Mouse (Mus musculus): ENCODE results near the gene Nprl3. TPM values are rescaled to one million over a fixed set of nuclear protein-coding genes. Genes with fewer than 3 reads are reported as not detected.
A peak's percentile ranks its signal among the peaks of the same experiment; 100 is the strongest.
"Not testable (repeated sequence)": the region's sequence is repeated elsewhere in the genome, so short reads cannot be mapped to it uniquely, and the experiment has no call there.

Gene Nprl3
- polyA plus RNA-seq, 1 experiment from 2014 or later = 33.6 TPM

DNA sequence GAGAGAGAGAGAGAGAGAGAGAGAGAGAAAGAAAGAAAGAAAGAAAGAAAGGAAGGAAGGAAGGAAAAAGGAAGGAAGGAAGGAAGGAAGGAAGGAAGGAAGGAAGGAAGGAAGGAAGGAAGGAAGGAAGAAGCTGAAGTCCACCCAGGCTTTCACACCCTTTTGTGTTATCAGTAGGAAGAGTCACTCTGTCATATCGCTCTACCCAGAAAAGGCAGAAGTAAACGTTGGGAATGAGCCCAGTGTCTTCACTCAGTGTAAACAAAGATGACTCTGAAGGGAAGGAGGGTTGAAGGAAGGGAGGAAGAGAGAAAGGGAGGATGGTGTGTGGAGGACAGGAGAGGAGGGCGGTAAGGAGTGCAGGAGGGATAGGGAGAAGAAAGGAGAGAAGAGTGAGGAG, 26.0 kb upstream of the Nprl3 start:
- WGBS = 18% methylated on average over 2 of the region's 3 CpGs
- H3K4me1 ChIP-seq (ENCODE audit: insufficient read depth, low read depth, low read length); ATAC-seq: not testable (repeated sequence)

DNA sequence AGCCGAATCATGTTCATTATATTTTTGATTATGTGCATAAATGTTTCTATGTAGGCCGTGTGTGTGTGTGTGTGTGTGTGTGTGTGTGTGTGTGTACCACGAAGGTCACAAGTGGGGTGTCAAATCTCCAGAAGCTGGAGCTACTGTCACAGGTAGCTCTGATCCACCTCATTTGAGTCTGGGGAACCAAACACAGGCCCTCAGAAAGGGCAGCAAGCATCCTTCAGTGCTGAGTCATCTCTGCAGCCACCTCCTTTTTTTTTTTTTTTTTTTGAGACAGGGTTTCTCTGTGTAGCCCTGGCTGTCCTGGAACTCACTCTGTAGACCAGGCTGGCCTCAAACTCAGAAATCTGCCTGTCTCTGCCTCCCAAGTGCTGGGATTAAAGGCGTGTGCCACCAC, 25.3 kb upstream of the Nprl3 start:
- not testable (repeated sequence) for H3K4me3 ChIP-seq (ENCODE audit: low read depth, low read length); H3K27me3 ChIP-seq (replicated peaks; ENCODE audit: insufficient read depth, low read length); H3K4me1 ChIP-seq (ENCODE audit: insufficient read depth, low read depth, low read length); H3K4me2 ChIP-seq (replicated peaks; ENCODE audit: low read depth, low read length); H3K36me3 ChIP-seq (ENCODE audit: insufficient read depth, low read length); H3K9ac ChIP-seq (replicated peaks; ENCODE audit: low read depth); ATAC-seq; H3K9me3 ChIP-seq (ENCODE audit: low read length); H3K27ac ChIP-seq (ENCODE audit: low read length); DNase-seq (ENCODE audit: low spot score)
- 70% methylated on average over 4 of the region's 4 CpGs for WGBS

More for the DNA sequence above, 26.0 kb upstream of the Nprl3 start:
- not testable (repeated sequence) for H3K9ac ChIP-seq (replicated peaks; ENCODE audit: low read depth); H3K4me2 ChIP-seq (replicated peaks; ENCODE audit: low read depth, low read length); H3K36me3 ChIP-seq (ENCODE audit: insufficient read depth, low read length); H3K27me3 ChIP-seq (replicated peaks; ENCODE audit: insufficient read depth, low read length); H3K27ac ChIP-seq (ENCODE audit: low read length); DNase-seq (ENCODE audit: low spot score); H3K9me3 ChIP-seq (ENCODE audit: low read length); H3K4me3 ChIP-seq (ENCODE audit: low read depth, low read length)

DNA sequence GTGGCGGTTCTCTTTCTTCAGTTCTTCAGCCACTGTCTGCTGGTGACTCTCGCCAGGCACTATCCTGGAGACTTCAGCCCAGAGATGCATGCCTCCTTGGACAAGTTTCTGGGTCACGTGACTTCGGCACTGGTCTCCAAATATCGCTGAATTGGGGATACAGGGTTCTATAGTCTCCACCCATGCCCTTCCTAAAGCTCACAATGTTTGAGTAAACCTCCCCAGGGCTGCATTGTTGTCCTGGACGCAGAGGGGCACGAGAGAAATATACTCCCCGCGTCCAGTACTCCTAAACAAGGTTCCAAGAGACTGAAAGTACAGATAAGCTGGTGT, 20.0 kb upstream of the Nprl3 start:
- Histone ChIP-seq H3K4me2 (replicated peaks; ENCODE audit: low read depth, low read length) (no peak overlapping the region), H3K27ac (ENCODE audit: low read length) (no peak overlapping the region)

DNA sequence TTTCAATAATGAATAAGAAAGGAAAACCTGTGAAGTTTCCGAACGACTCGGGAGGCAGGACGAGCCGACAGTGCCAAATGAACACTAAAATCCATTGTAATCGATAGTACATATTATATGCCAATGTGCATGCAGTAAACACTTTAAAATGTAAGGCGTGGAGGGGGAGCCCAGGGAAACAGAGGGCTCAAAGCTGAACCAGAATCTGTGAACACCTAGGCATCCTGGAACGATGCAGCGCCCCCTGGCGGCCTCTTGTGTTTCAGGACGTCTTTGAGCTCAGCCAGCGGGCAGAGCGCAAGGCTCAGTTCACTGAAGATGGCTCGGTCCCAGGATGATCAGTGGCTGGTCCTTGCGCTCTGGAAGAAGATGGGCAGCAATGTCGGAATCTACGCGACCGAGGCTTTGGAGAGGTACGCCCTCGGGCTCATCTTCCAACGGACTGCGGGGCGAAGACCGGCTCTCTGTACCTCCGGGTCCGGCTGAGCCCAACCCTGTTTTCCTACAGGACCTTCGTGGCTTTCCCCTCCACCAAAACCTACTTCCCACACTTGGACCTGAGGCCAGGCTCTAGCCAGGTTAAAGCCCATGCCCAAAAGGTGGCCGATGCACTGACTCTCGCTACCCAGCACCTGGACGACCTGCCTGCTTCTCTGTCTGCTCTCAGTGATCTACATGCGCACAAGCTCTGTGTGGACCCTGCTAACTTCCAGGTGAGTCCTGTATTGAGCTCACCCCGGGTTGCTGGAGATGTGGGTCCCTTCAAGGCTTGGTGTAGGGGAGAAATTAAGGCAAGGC, 19.4 kb upstream of the Nprl3 start, which contains the start of gene Hbq1b:
Gene Hbq1b (plus strand): TSS at position 271 of the 798 bp plus-strand sequence.
- peak; percentile 51 for DNase-seq (ENCODE audit: low spot score)

More for the DNA sequence above, 20.0 kb upstream of the Nprl3 start:
- no peaks in the 10 kb centered on the region for H3K4me1 ChIP-seq (ENCODE audit: insufficient read depth, low read depth, low read length)
- no peak for DNase-seq (ENCODE audit: low spot score)
- H3K27me3 ChIP-seq (replicated peaks; ENCODE audit: insufficient read depth, low read length) = no peaks in the 10 kb centered on the region
- ATAC-seq = no peak; the same call in 1 of the 2 replicates
- H3K36me3 ChIP-seq (ENCODE audit: insufficient read depth, low read length) = no peaks in the 10 kb centered on the region
- H3K9ac ChIP-seq (replicated peaks; ENCODE audit: low read depth) = no peak overlapping the region
- H3K4me3 ChIP-seq (ENCODE audit: low read depth, low read length) = no peak overlapping the region
- no peaks in the 10 kb centered on the region for H3K9me3 ChIP-seq (ENCODE audit: low read length)
- TF ChIP-seq EP300 (IDR thresholded peaks at IDR 0.05) (no peak), CTCF (IDR thresholded peaks at IDR 0.05) (no peak)
- 69% methylated on average over 9 of the region's 9 CpGs for WGBS

DNA sequence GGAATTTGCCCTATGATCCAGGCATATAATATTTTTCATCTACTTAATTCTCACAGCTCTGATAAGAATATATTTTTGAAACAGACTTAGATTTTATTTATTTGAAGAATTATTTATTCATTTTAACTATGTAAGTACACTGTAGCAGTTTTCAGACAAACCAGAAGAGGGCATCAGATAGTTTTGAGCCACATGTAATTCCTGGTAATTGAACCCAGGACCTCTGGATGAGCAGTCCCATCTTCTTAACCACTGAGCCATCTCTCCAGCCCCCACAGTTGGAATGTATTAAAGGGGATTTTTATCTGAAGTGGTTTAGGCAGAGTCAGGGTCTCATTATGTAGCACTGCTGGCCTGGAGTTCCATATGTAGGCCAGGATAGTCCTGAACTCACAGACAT, 18.4 kb upstream of the Nprl3 start:
- not testable (repeated sequence) for H3K27ac ChIP-seq (ENCODE audit: low read length); H3K36me3 ChIP-seq (ENCODE audit: insufficient read depth, low read length); ATAC-seq; H3K9me3 ChIP-seq (ENCODE audit: low read length); H3K4me3 ChIP-seq (ENCODE audit: low read depth, low read length); H3K27me3 ChIP-seq (replicated peaks; ENCODE audit: insufficient read depth, low read length); DNase-seq (ENCODE audit: low spot score); H3K9ac ChIP-seq (replicated peaks; ENCODE audit: low read depth); H3K4me2 ChIP-seq (replicated peaks; ENCODE audit: low read depth, low read length); H3K4me1 ChIP-seq (ENCODE audit: insufficient read depth, low read depth, low read length)

More for the DNA sequence above, 19.4 kb upstream of the Nprl3 start, which contains the start of gene Hbq1b:
- H3K4me3 ChIP-seq (ENCODE audit: low read depth, low read length); H3K27me3 ChIP-seq (replicated peaks; ENCODE audit: insufficient read depth, low read length); H3K9ac ChIP-seq (replicated peaks; ENCODE audit: low read depth); H3K27ac ChIP-seq (ENCODE audit: low read length); H3K4me1 ChIP-seq (ENCODE audit: insufficient read depth, low read depth, low read length); H3K36me3 ChIP-seq (ENCODE audit: insufficient read depth, low read length); H3K9me3 ChIP-seq (ENCODE audit: low read length): not testable (repeated sequence)
- peak; percentile 79 for TF ChIP-seq CTCF (IDR thresholded peaks at IDR 0.05)
- 0 out of 2 replicates have a peak within 1 kb of the TSS, but pooled peaks have one; percentile 17 for H3K4me2 ChIP-seq (replicated peaks; ENCODE audit: low read depth, low read length)
- 22% methylated on average over 29 of the region's 33 CpGs for WGBS
- ATAC-seq = peak; percentile 63

DNA sequence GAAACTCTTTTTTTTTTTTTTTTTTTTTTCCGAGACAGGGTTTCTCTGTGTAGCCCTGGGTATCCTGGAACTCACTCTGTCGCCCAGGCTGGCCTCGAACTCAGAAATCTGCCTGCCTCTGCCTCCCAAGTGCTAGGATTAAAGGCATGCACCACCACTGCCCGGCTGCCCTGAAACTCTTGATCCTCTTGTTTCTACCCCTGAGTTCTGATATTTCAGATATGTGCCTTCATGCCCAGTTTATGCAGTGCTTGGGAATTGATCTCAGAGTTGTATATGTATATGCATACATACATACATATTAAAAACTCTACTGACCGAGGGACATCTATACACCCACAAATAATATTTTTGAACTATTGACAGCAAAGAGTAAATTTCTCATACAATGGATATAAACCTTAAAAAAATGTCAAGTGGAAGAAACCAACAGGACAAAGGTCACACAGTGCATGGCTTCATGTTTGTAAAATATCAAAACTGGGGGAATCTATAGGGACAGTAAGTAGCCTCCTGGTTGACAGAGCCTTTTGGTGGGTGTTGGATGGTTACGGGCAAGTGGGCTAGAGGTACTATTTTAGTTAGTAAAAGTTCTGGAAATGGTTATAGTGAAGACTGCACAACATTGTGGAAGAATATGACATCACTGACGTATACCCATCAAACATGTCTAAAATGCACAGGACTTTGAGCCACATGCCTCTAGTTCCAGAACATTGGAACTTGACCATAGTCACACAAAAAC, 17.7 kb upstream of the Nprl3 start:
- H3K4me1 ChIP-seq (ENCODE audit: insufficient read depth, low read depth, low read length) = no peaks in the 10 kb centered on the region
- ATAC-seq (no peak), DNase-seq (ENCODE audit: low spot score) (no peak)
- H3K4me3 ChIP-seq (ENCODE audit: low read depth, low read length) = no peak overlapping the region
- H3K9me3 ChIP-seq (ENCODE audit: low read length) = no peaks in the 10 kb centered on the region
- no peak overlapping the region for H3K27ac ChIP-seq (ENCODE audit: low read length)
- TF ChIP-seq CTCF (IDR thresholded peaks at IDR 0.05) = no peak
- TF ChIP-seq EP300 (IDR thresholded peaks at IDR 0.05) = no peak
- no peak overlapping the region for H3K4me2 ChIP-seq (replicated peaks; ENCODE audit: low read depth, low read length)
- H3K36me3 ChIP-seq (ENCODE audit: insufficient read depth, low read length) = no peaks in the 10 kb centered on the region
- H3K9ac ChIP-seq (replicated peaks; ENCODE audit: low read depth) = no peak overlapping the region
- 71% methylated on average over 7 of the region's 7 CpGs for WGBS
- H3K27me3 ChIP-seq (replicated peaks; ENCODE audit: insufficient read depth, low read length) = no peaks in the 10 kb centered on the region

DNA sequence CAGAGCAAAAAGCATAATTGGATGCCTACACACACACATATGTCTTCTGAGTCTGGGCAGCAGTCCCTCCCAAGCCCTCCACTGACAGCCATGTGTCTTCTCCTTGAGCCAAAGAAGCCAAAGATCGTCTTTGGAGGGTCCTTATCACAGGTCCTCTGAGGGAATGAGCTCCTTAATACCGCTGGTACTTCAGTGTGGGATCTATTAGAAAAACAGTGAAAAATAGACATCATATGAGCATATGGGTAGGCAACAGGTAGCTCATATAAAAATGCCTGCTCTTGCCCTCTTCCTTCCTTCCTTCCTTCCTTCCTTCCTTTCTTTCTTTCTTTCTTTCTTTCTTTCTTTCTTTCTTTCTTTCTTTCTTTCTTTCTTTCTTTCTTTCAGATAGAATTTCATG, 17.1 kb upstream of the Nprl3 start:
- DNase-seq (ENCODE audit: low spot score); ATAC-seq; H3K9ac ChIP-seq (replicated peaks; ENCODE audit: low read depth); H3K27me3 ChIP-seq (replicated peaks; ENCODE audit: insufficient read depth, low read length); H3K4me1 ChIP-seq (ENCODE audit: insufficient read depth, low read depth, low read length); H3K27ac ChIP-seq (ENCODE audit: low read length); H3K4me2 ChIP-seq (replicated peaks; ENCODE audit: low read depth, low read length); H3K36me3 ChIP-seq (ENCODE audit: insufficient read depth, low read length); H3K9me3 ChIP-seq (ENCODE audit: low read length); H3K4me3 ChIP-seq (ENCODE audit: low read depth, low read length): not testable (repeated sequence)
- WGBS = 29% methylated on average over 2 of the region's 2 CpGs

DNA sequence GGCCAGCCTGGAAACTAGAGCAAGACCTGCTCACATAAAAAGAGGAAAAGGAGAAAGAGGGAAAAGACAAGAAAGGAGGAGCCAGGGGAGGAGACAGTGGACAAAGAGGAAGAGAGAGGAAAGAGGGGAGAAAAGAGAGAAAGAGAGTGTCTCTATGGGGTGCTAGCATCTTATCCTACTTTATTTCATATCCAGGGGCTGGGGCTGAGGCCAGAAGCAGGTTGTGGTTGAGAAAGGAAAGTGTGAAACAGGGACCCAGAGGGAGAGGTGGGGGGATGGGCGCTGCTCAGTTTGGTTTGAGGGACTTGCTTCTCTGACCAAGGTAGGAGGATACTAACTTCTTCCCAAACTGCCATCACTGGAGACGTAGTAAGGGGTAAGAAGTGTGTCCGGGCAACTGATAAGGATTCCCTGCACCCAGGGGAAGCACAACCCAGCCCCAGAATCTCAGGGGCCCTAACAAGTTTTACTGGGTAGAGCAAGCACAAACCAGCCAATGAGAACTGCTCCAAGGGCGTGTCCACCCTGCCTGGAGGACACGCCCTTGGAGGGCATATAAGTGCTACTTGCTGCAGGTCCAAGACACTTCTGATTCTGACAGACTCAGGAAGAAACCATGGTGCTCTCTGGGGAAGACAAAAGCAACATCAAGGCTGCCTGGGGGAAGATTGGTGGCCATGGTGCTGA, 15.7 kb upstream of the Nprl3 start, which contains the start of gene Hba-a1:
Gene Hba-a1 (plus strand): TSS at position 421 of the 687 bp plus-strand sequence.
- H3K36me3 ChIP-seq (ENCODE audit: insufficient read depth, low read length); H3K9ac ChIP-seq (replicated peaks; ENCODE audit: low read depth); DNase-seq (ENCODE audit: low spot score); H3K9me3 ChIP-seq (ENCODE audit: low read length); H3K27ac ChIP-seq (ENCODE audit: low read length); H3K4me3 ChIP-seq (ENCODE audit: low read depth, low read length); H3K27me3 ChIP-seq (replicated peaks; ENCODE audit: insufficient read depth, low read length); H3K4me1 ChIP-seq (ENCODE audit: insufficient read depth, low read depth, low read length); H3K4me2 ChIP-seq (replicated peaks; ENCODE audit: low read depth, low read length): not testable (repeated sequence)
- WGBS = 60% methylated on average over 1 of the region's 5 CpGs
- ATAC-seq = peak; percentile 64
